Mouse (Mus musculus): ENCODE data around the gene Cd151. TPM values are rescaled to one million over a fixed set of nuclear protein-coding genes. Genes with fewer than 3 reads are reported as not detected.
A peak's percentile ranks its signal among the peaks of the same experiment; 100 is the strongest.

Cd151 gene
- polyA plus RNA-seq, 1 experiment: 89.5 TPM

GRCm38 (mm10) chr7:141432741-141433516, 34.3 kb upstream of the Cd151 start:
- H3K4me3 ChIP-seq (ENCODE audit: extremely low read depth, insufficient read depth, insufficient read length): no peak overlapping the region

GRCm38 (mm10) chr7:141433517-141434400, 33.4 kb upstream of the Cd151 start:
- Histone ChIP-seq H3K27me3 (ENCODE audit: control insufficient read depth, insufficient read depth, low read length) (no peaks in the 10 kb centered on the region), H3K27ac (ENCODE audit: insufficient read depth, low read length) (no peak overlapping the region), H3K4me3 (ENCODE audit: extremely low read depth, insufficient read depth, insufficient read length) (no peak overlapping the region), H3K36me3 (ENCODE audit: control insufficient read depth, insufficient read depth, low read length) (peaks cover 19% of the 10 kb centered on the region), H3K4me1 (ENCODE audit: control insufficient read depth, insufficient read depth, insufficient read length) (peaks cover 24% of the 10 kb centered on the region; the same call in 1 of the 2 replicates)
- TF ChIP-seq POLR2A (IDR thresholded peaks at IDR 0.05; ENCODE audit: low read depth, low read length) (no peak), CTCF (IDR thresholded peaks at IDR 0.05; ENCODE audit: extremely low read depth, insufficient read depth, insufficient read length, insufficient replicate concordance) (no peak)
- DNase-seq (ENCODE audit: low read depth in 1 of 2, low spot score in 2 of 2): no peak
- 89% methylated on average over 15 of the region's 15 CpGs for whole genome bisulfite sequencing

More at GRCm38 (mm10) chr7:141432741-141433516, 34.3 kb upstream of the Cd151 start:
- no peak for TF ChIP-seq CTCF (IDR thresholded peaks at IDR 0.05; ENCODE audit: extremely low read depth, insufficient read depth, insufficient read length, insufficient replicate concordance)
- TF ChIP-seq POLR2A (IDR thresholded peaks at IDR 0.05; ENCODE audit: low read depth, low read length): no peak
- DNase-seq (ENCODE audit: low read depth in 1 of 2, low spot score in 2 of 2): no peak
- H3K4me1 ChIP-seq (ENCODE audit: control insufficient read depth, insufficient read depth, insufficient read length): peaks cover 24% of the 10 kb centered on the region; the same call in 1 of the 2 replicates
- peaks cover 19% of the 10 kb centered on the region for H3K36me3 ChIP-seq (ENCODE audit: control insufficient read depth, insufficient read depth, low read length)
- no peak overlapping the region for H3K27ac ChIP-seq (ENCODE audit: insufficient read depth, low read length)
- 93% methylated on average over 6 of the region's 6 CpGs for WGBS
- H3K27me3 ChIP-seq (ENCODE audit: control insufficient read depth, insufficient read depth, low read length): no peaks in the 10 kb centered on the region

- H3K4me3 ChIP-seq (ENCODE audit: extremely low read depth, insufficient read depth, insufficient read length): peak overlapping the region; percentile 63; the same call in 1 of the 2 replicates
- H3K4me1 ChIP-seq (ENCODE audit: control insufficient read depth, insufficient read depth, insufficient read length): peaks cover 24% of the 10 kb centered on the region; the same call in 1 of the 2 replicates
- no peaks in the 10 kb centered on the region for H3K27me3 ChIP-seq (ENCODE audit: control insufficient read depth, insufficient read depth, low read length)
- DNase-seq (ENCODE audit: low read depth in 1 of 2, low spot score in 2 of 2): peak in 1 of 2 experiments; percentile 3
- peaks cover 19% of the 10 kb centered on the region for H3K36me3 ChIP-seq (ENCODE audit: control insufficient read depth, insufficient read depth, low read length)
- 26% methylated on average over 8 of the region's 8 CpGs for WGBS
- no peak overlapping the region; the same call in 1 of the 2 replicates for H3K27ac ChIP-seq (ENCODE audit: insufficient read depth, low read length)
- TF ChIP-seq POLR2A (IDR thresholded peaks at IDR 0.05; ENCODE audit: low read depth, low read length): no peak
- TF ChIP-seq CTCF (IDR thresholded peaks at IDR 0.05; ENCODE audit: extremely low read depth, insufficient read depth, insufficient read length, insufficient replicate concordance): no peak
These were observed 32.7 kb upstream of the Cd151 start for GRCm38 (mm10) chr7:141434464-141434863.

GRCm38 (mm10) chr7:141435129-141435855, 31.9 kb upstream of the Cd151 start:
- WGBS: 2% methylated on average over 17 of the region's 17 CpGs
- Histone ChIP-seq H3K36me3 (ENCODE audit: control insufficient read depth, insufficient read depth, low read length) (peaks cover 19% of the 10 kb centered on the region), H3K4me1 (ENCODE audit: control insufficient read depth, insufficient read depth, insufficient read length) (peaks cover 24% of the 10 kb centered on the region; the same call in 1 of the 2 replicates), H3K27me3 (ENCODE audit: control insufficient read depth, insufficient read depth, low read length) (no peaks in the 10 kb centered on the region), H3K27ac (ENCODE audit: insufficient read depth, low read length) (peak overlapping the region; percentile 30), H3K4me3 (ENCODE audit: extremely low read depth, insufficient read depth, insufficient read length) (peak overlapping the region; percentile 63)
- DNase-seq (ENCODE audit: low read depth in 1 of 2, low spot score in 2 of 2): peak in 1 of 2 experiments; percentile 55
- TF ChIP-seq CTCF (IDR thresholded peaks at IDR 0.05; ENCODE audit: extremely low read depth, insufficient read depth, insufficient read length, insufficient replicate concordance) (no peak), POLR2A (IDR thresholded peaks at IDR 0.05; ENCODE audit: low read depth, low read length) (no peak)

GRCm38 (mm10) chr7:141435856-141436522, 31.2 kb upstream of the Cd151 start:
- no peak for DNase-seq (ENCODE audit: low read depth in 1 of 2, low spot score in 2 of 2)
- Histone ChIP-seq H3K27me3 (ENCODE audit: control insufficient read depth, insufficient read depth, low read length) (no peaks in the 10 kb centered on the region), H3K4me1 (ENCODE audit: control insufficient read depth, insufficient read depth, insufficient read length) (peaks cover 24% of the 10 kb centered on the region; the same call in 1 of the 2 replicates), H3K27ac (ENCODE audit: insufficient read depth, low read length) (0 out of 2 replicates have a peak overlapping the region, but pooled peaks have one; percentile 28), H3K36me3 (ENCODE audit: control insufficient read depth, insufficient read depth, low read length) (peaks cover 15% of the 10 kb centered on the region), H3K4me3 (ENCODE audit: extremely low read depth, insufficient read depth, insufficient read length) (no peak overlapping the region)
- WGBS: 78% methylated on average over 9 of the region's 9 CpGs
- TF ChIP-seq CTCF (IDR thresholded peaks at IDR 0.05; ENCODE audit: extremely low read depth, insufficient read depth, insufficient read length, insufficient replicate concordance) (no peak), POLR2A (IDR thresholded peaks at IDR 0.05; ENCODE audit: low read depth, low read length) (no peak)

GRCm38 (mm10) chr7:141436523-141436892, 30.7 kb upstream of the Cd151 start:
- no peak for TF ChIP-seq POLR2A (IDR thresholded peaks at IDR 0.05; ENCODE audit: low read depth, low read length)
- no peak for TF ChIP-seq CTCF (IDR thresholded peaks at IDR 0.05; ENCODE audit: extremely low read depth, insufficient read depth, insufficient read length, insufficient replicate concordance)

More at GRCm38 (mm10) chr7:141436523-141436892, 30.7 kb upstream of the Cd151 start:
- Histone ChIP-seq H3K27me3 (ENCODE audit: control insufficient read depth, insufficient read depth, low read length) (no peaks in the 10 kb centered on the region), H3K27ac (ENCODE audit: insufficient read depth, low read length) (no peak overlapping the region), H3K4me3 (ENCODE audit: extremely low read depth, insufficient read depth, insufficient read length) (no peak overlapping the region), H3K4me1 (ENCODE audit: control insufficient read depth, insufficient read depth, insufficient read length) (peaks cover 24% of the 10 kb centered on the region; the same call in 1 of the 2 replicates), H3K36me3 (ENCODE audit: control insufficient read depth, insufficient read depth, low read length) (peaks cover 12% of the 10 kb centered on the region)
- no peak for DNase-seq (ENCODE audit: low read depth in 1 of 2, low spot score in 2 of 2)
- WGBS: 48% methylated on average over 2 of the region's 2 CpGs

Data from spleen, adult 2 months (tissue).